Mouse (Mus musculus): ENCODE results near the gene Snrnp48. TPM values are rescaled to one million over a fixed set of nuclear protein-coding genes. Genes with fewer than 3 reads are reported as not detected.

Snrnp48 gene
- 14.2 TPM for polyA plus RNA-seq (2014; fragmentation: Illumina TruSeq; extraction: RNeasy Lipid Tissue Mini Kit (QIAGEN cat#74804); ENCODE audit: insufficient read depth, low read depth, low replicate concordance)

GRCm38 (mm10) chr13:38204702-38205482 is at the start of gene Snrnp48:
Gene Snrnp48 (plus strand): TSS chr13:38204938.

Other genes with a start within 250 kb of the Snrnp48 start
- 25.1 TPM for gene Ssr1, start 210.7 kb upstream of the Snrnp48 start, polyA plus RNA-seq (2014; fragmentation: Illumina TruSeq; extraction: RNeasy Lipid Tissue Mini Kit (QIAGEN cat#74804); ENCODE audit: insufficient read depth, low read depth, low replicate concordance)
- 11.5 TPM for gene Riok1, start 167.9 kb upstream of the Snrnp48 start, polyA plus RNA-seq (2014; fragmentation: Illumina TruSeq; extraction: RNeasy Lipid Tissue Mini Kit (QIAGEN cat#74804); ENCODE audit: insufficient read depth, low read depth, low replicate concordance)
- gene Cage1, start 167.9 kb upstream of the Snrnp48 start, polyA plus RNA-seq (2014; fragmentation: Illumina TruSeq; extraction: RNeasy Lipid Tissue Mini Kit (QIAGEN cat#74804); ENCODE audit: insufficient read depth, low read depth, low replicate concordance) = 0.28 TPM
- 6.7 TPM for gene Dsp, start 53.6 kb upstream of the Snrnp48 start, polyA plus RNA-seq (2014; fragmentation: Illumina TruSeq; extraction: RNeasy Lipid Tissue Mini Kit (QIAGEN cat#74804); ENCODE audit: insufficient read depth, low read depth, low replicate concordance)
- gene Bmp6, start 140.2 kb downstream of the Snrnp48 start, polyA plus RNA-seq (2014; fragmentation: Illumina TruSeq; extraction: RNeasy Lipid Tissue Mini Kit (QIAGEN cat#74804); ENCODE audit: insufficient read depth, low read depth, low replicate concordance) = 44.0 TPM

All from lung, adult 10 weeks (tissue).